Mouse (Mus musculus) limb, embryonic 12.5 days (tissue): ENCODE results near the gene Rngtt. TPM values are rescaled to one million over a fixed set of nuclear protein-coding genes. Genes with fewer than 3 reads are reported as not detected.
A peak's percentile ranks its signal among the peaks of the same experiment; 100 is the strongest.

ENCODE experiments used
- ATAC-seq: fragments of 200-750 bp; cut with Nextera tagmentation; 2 replicates; pipeline ENCODE4 v1.8.0; 2017; ENCODE audit warnings: low read depth, moderate TSS enrichment; ENCODE audit not compliant: insufficient number of reproducible peaks, insufficient read depth, low FRiP score, low TSS enrichment
- H3K27ac ChIP-seq: fragments of 300-500 bp; sonication (generic); 2 replicates; pipeline ENCODE4 v1.5.1; 2016; ENCODE audit warnings: mild to moderate bottlenecking, moderate library complexity
- H3K27me3 ChIP-seq: fragments of 300-500 bp; sonication (generic); 2 replicates; pipeline ENCODE4 v1.6.1; 2016; ENCODE audit warnings: mild to moderate bottlenecking, moderate library complexity
- H3K36me3 ChIP-seq: fragments of 300-500 bp; sonication (generic); 2 replicates; pipeline ENCODE4 v1.6.1; 2016; ENCODE audit warnings: mild to moderate bottlenecking, moderate library complexity
- H3K4me1 ChIP-seq: fragments of 300-500 bp; sonication (generic); replicated peaks from 2 replicates; pipeline ENCODE4 v1.6.1; 2016
- H3K4me2 ChIP-seq: fragments of 300-500 bp; sonication (generic); 2 replicates; pipeline ENCODE4 v1.6.1; 2016; ENCODE audit warnings: mild to moderate bottlenecking, moderate library complexity
- H3K4me3 ChIP-seq: fragments of 300-500 bp; sonication (generic); replicated peaks from 2 replicates; pipeline ENCODE4 v1.5.1; 2016; ENCODE audit warnings: mild to moderate bottlenecking
- H3K9ac ChIP-seq: fragments of 300-500 bp; sonication (generic); replicated peaks from 2 replicates; pipeline ENCODE4 v1.6.1; 2016; ENCODE audit warnings: mild to moderate bottlenecking, moderate library complexity
- H3K9me3 ChIP-seq: fragments of 300-500 bp; sonication (generic); 2 replicates; pipeline ENCODE4 v1.6.1; 2016; ENCODE audit warnings: mild to moderate bottlenecking, moderate library complexity
- WGBS: fragments of 180-500 bp; shearing (Covaris S2); methylation state at CpG from one replicate; pipeline ENCODE4 v1.1.7; 2016; 5-methylcytosine and 5-hydroxymethylcytosine counted together
- polyA plus RNA-seq: library from polyadenylated mRNA; unstranded; fragments of >200 nt; fragmentation: Nextera tagmentation; extraction: Ambion mirVana; gene quantifications from 2 replicates; pipeline ENCODE4 v1.2.1, GENCODE M21; 2016

The Rngtt gene
- polyA plus RNA-seq: 33.1 and 38.6 TPM in 2 replicates

- WGBS: 2% methylated on average over 60 of the region's 60 CpGs
- Histone ChIP-seq H3K9me3 (no peaks in the 10 kb centered on the region), H3K27ac (peak within 1 kb of the TSS; percentile 66; the same call in 1 of the 2 replicates), H3K4me1 (peaks cover 5% of the 10 kb centered on the region; the same call in 1 of the 2 replicates), H3K36me3 (peaks cover 3% of the 10 kb centered on the region; the same call in 1 of the 2 replicates), H3K4me2 (peak within 1 kb of the TSS; percentile 78), H3K4me3 (peak within 1 kb of the TSS; percentile 84), H3K9ac (peak within 1 kb of the TSS; percentile 82), H3K27me3 (no peaks in the 10 kb centered on the region)
- ATAC-seq: peak; percentile 91
These were observed at the start of gene Rngtt for GRCm38 (mm10) chr4:33309764-33310757. TSS of gene Rngtt (plus strand) at chr4:33310311.

GRCm38 (mm10) chr4:33260311-33260710, 49.8 kb upstream of the Rngtt start:
- Histone ChIP-seq H3K9me3 (no peaks in the 10 kb centered on the region), H3K9ac (no peak overlapping the region), H3K4me3 (no peak overlapping the region), H3K27me3 (no peaks in the 10 kb centered on the region), H3K27ac (no peak overlapping the region), H3K4me1 (0 out of 2 replicates have a peak, but pooled peaks cover 3% of the 10 kb centered on the region), H3K36me3 (no peaks in the 10 kb centered on the region), H3K4me2 (no peak overlapping the region)
- no peak for ATAC-seq

GRCm38 (mm10) chr4:33261311-33261753, 48.8 kb upstream of the Rngtt start:
- Histone ChIP-seq H3K9me3 (no peaks in the 10 kb centered on the region), H3K27ac (no peak overlapping the region), H3K4me2 (no peak overlapping the region), H3K4me1 (0 out of 2 replicates have a peak, but pooled peaks cover 3% of the 10 kb centered on the region), H3K9ac (no peak overlapping the region), H3K27me3 (no peaks in the 10 kb centered on the region), H3K36me3 (no peaks in the 10 kb centered on the region), H3K4me3 (no peak overlapping the region)
- WGBS: 59% methylated on average over 7 of the region's 7 CpGs
- no peak for ATAC-seq

- 73% methylated on average over 1 of the region's 1 CpGs for WGBS
- no peaks in the 10 kb centered on the region for H3K9me3 ChIP-seq
- no peak overlapping the region for H3K9ac ChIP-seq
- no peak overlapping the region for H3K27ac ChIP-seq
- ATAC-seq: no peak
- H3K4me3 ChIP-seq: no peak overlapping the region
- no peak overlapping the region for H3K4me2 ChIP-seq
- no peaks in the 10 kb centered on the region for H3K27me3 ChIP-seq
- no peaks in the 10 kb centered on the region for H3K36me3 ChIP-seq
- 0 out of 2 replicates have a peak, but pooled peaks cover 3% of the 10 kb centered on the region for H3K4me1 ChIP-seq
These were observed 47.2 kb upstream of the Rngtt start for GRCm38 (mm10) chr4:33262897-33263296.

- 87% methylated on average over 11 of the region's 11 CpGs for WGBS
These were observed 45.0 kb upstream of the Rngtt start for GRCm38 (mm10) chr4:33264979-33265726.

GRCm38 (mm10) chr4:33270386-33271314, 39.5 kb upstream of the Rngtt start:
- no peaks in the 10 kb centered on the region for H3K9me3 ChIP-seq
- no peak overlapping the region for H3K27ac ChIP-seq
- no peak overlapping the region for H3K9ac ChIP-seq
- no peaks in the 10 kb centered on the region for H3K36me3 ChIP-seq
- H3K4me3 ChIP-seq: no peak overlapping the region
- 78% methylated on average over 11 of the region's 11 CpGs for WGBS
- 0 out of 2 replicates have a peak, but pooled peaks cover 3% of the 10 kb centered on the region for H3K4me1 ChIP-seq
- no peak for ATAC-seq
- H3K27me3 ChIP-seq: no peaks in the 10 kb centered on the region
- H3K4me2 ChIP-seq: no peak overlapping the region

More at GRCm38 (mm10) chr4:33264979-33265726, 45.0 kb upstream of the Rngtt start:
- H3K4me2 ChIP-seq: no peak overlapping the region
- H3K4me3 ChIP-seq: no peak overlapping the region
- ATAC-seq: no peak
- no peak overlapping the region for H3K27ac ChIP-seq
- 0 out of 2 replicates have a peak, but pooled peaks cover 3% of the 10 kb centered on the region for H3K4me1 ChIP-seq
- no peak overlapping the region for H3K9ac ChIP-seq
- no peaks in the 10 kb centered on the region for H3K36me3 ChIP-seq
- H3K9me3 ChIP-seq: no peaks in the 10 kb centered on the region
- H3K27me3 ChIP-seq: no peaks in the 10 kb centered on the region

- Histone ChIP-seq H3K36me3 (no peaks in the 10 kb centered on the region), H3K4me2 (no peak overlapping the region), H3K4me1 (0 out of 2 replicates have a peak, but pooled peaks cover 3% of the 10 kb centered on the region), H3K27me3 (no peaks in the 10 kb centered on the region), H3K4me3 (no peak overlapping the region), H3K27ac (no peak overlapping the region), H3K9ac (no peak overlapping the region), H3K9me3 (no peaks in the 10 kb centered on the region)
- no peak for ATAC-seq
- 71% methylated on average over 3 of the region's 3 CpGs for WGBS
These were observed 36.7 kb upstream of the Rngtt start for GRCm38 (mm10) chr4:33273437-33273836.

GRCm38 (mm10) chr4:33281891-33282685, 28.0 kb upstream of the Rngtt start:
- H3K27me3 ChIP-seq: no peaks in the 10 kb centered on the region
- no peak overlapping the region for H3K4me2 ChIP-seq
- no peaks in the 10 kb centered on the region for H3K4me1 ChIP-seq
- 76% methylated on average over 3 of the region's 3 CpGs for WGBS
- no peak overlapping the region for H3K9ac ChIP-seq
- H3K4me3 ChIP-seq: no peak overlapping the region
- no peaks in the 10 kb centered on the region for H3K9me3 ChIP-seq
- no peak for ATAC-seq
- no peak overlapping the region for H3K27ac ChIP-seq
- H3K36me3 ChIP-seq: no peaks in the 10 kb centered on the region

GRCm38 (mm10) chr4:33284083-33284880, 25.8 kb upstream of the Rngtt start:
- 75% methylated on average over 5 of the region's 5 CpGs for WGBS
- no peaks in the 10 kb centered on the region for H3K9me3 ChIP-seq
- H3K36me3 ChIP-seq: no peaks in the 10 kb centered on the region
- no peak overlapping the region for H3K4me2 ChIP-seq
- H3K4me3 ChIP-seq: no peak overlapping the region
- no peak for ATAC-seq
- H3K27me3 ChIP-seq: no peaks in the 10 kb centered on the region
- H3K9ac ChIP-seq: no peak overlapping the region
- no peak overlapping the region for H3K27ac ChIP-seq
- H3K4me1 ChIP-seq: 0 out of 2 replicates have a peak, but pooled peaks cover 2% of the 10 kb centered on the region
